Mouse (Mus musculus) intestine, embryonic 14.5 days (tissue): ENCODE measurements around the gene Utrn. TPM values are rescaled to one million over a fixed set of nuclear protein-coding genes. Genes with fewer than 3 reads are reported as not detected.

Source experiments
- ATAC-seq: fragments of 200-750 bp; cut with Nextera tagmentation; replicated peaks from 2 replicates; pipeline ENCODE4 v1.8.0; 2017; ENCODE audit warnings: low read depth, moderate number of reproducible peaks, moderate TSS enrichment, moderate library complexity; ENCODE audit not compliant: low FRiP score, low TSS enrichment
- DNase-seq: peaks from one replicate; pipeline ENCODE4 v3.0.0-alpha.2; 2018; ENCODE audit warnings: low spot score
- H3K27ac ChIP-seq: fragments of 300-500 bp; sonication (generic); 2 replicates; pipeline ENCODE4 v1.5.1; 2014; ENCODE audit warnings: low read depth, mild to moderate bottlenecking, control low read depth
- H3K27me3 ChIP-seq: fragments of 300-500 bp; sonication (generic); replicated peaks from 2 replicates; pipeline ENCODE4 v1.6.1; 2014; ENCODE audit warnings: low read length, control low read depth; ENCODE audit not compliant: control insufficient read depth, insufficient read depth
- H3K36me3 ChIP-seq: fragments of 300-500 bp; sonication (generic); 2 replicates; pipeline ENCODE4 v1.6.1; 2014; ENCODE audit warnings: low read length, control low read depth; ENCODE audit not compliant: control insufficient read depth, insufficient read depth
- H3K4me1 ChIP-seq: fragments of 300-500 bp; sonication (generic); replicated peaks from 2 replicates; pipeline ENCODE4 v1.6.1; 2014; ENCODE audit warnings: low read length, control low read depth, mixed read lengths; ENCODE audit not compliant: control insufficient read depth, insufficient read depth
- H3K4me2 ChIP-seq: fragments of 300-500 bp; sonication (generic); 2 replicates; pipeline ENCODE4 v1.6.1; 2014; ENCODE audit warnings: low read length
- H3K4me3 ChIP-seq: fragments of 300-500 bp; sonication (generic); 2 replicates; pipeline ENCODE4 v1.5.1; 2014; ENCODE audit warnings: low read depth, low read length, control low read depth, mixed read lengths
- H3K9ac ChIP-seq: fragments of 300-500 bp; sonication (generic); 2 replicates; pipeline ENCODE4 v1.6.1; 2014; ENCODE audit warnings: mild to moderate bottlenecking, low read length
- H3K9me3 ChIP-seq: fragments of 300-500 bp; sonication (generic); 2 replicates; pipeline ENCODE4 v1.6.1; 2016; ENCODE audit warnings: low read length, control low read depth; ENCODE audit not compliant: control insufficient read depth
- WGBS: fragments of 180-500 bp; shearing (Covaris S2); extraction: QIAGEN DNeasy Blood & Tissue Kit; methylation state at CpG from one replicate; pipeline ENCODE4 v1.1.7; 2014; 5-methylcytosine and 5-hydroxymethylcytosine counted together
- polyA plus RNA-seq: library from polyadenylated mRNA; unstranded; fragments of >200 nt; fragmentation: Nextera tagmentation; extraction: Ambion mirVana; gene quantifications from 2 replicates; pipeline ENCODE4 v1.2.1, GENCODE M21; 2014

Gene Utrn
- polyA plus RNA-seq, 1 experiment from 2014 or later = 55.1 TPM

DNA sequence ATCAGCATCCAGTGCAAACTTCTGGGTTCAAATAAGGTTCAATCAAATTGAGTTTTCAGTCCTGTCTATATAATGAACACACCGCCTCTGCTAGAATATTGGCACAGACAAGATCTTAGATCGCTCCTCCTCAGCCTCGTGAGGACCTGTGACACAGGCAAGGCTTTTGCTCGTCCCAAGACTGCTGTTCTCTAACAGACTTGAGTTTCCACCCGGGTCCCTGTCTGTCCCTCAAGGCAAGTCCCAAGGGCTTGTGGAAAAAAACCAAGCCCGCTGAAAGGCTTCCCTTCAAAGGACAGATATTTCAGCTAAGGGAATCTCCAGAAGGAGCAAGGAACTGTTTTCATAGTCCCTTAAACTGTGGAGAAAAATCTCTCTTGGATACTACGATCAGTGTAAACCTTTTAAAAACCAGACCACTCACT lies 16.0 kb downstream of the Utrn start:
- Histone ChIP-seq H3K4me1 (no peaks in the 10 kb centered on the region), H3K4me2 (peak overlapping the region; percentile 16; the same call in 1 of the 2 replicates), H3K9ac (no peak overlapping the region), H3K36me3 (no peaks in the 10 kb centered on the region), H3K4me3 (no peak overlapping the region), H3K9me3 (no peaks in the 10 kb centered on the region), H3K27ac (peak overlapping the region; percentile 19), H3K27me3 (no peaks in the 10 kb centered on the region)
- 50% methylated on average over 7 of the region's 7 CpGs for WGBS
- ATAC-seq = 0 out of 2 replicates have a peak, but pooled peaks have one; percentile 16
- no peak for DNase-seq

DNA sequence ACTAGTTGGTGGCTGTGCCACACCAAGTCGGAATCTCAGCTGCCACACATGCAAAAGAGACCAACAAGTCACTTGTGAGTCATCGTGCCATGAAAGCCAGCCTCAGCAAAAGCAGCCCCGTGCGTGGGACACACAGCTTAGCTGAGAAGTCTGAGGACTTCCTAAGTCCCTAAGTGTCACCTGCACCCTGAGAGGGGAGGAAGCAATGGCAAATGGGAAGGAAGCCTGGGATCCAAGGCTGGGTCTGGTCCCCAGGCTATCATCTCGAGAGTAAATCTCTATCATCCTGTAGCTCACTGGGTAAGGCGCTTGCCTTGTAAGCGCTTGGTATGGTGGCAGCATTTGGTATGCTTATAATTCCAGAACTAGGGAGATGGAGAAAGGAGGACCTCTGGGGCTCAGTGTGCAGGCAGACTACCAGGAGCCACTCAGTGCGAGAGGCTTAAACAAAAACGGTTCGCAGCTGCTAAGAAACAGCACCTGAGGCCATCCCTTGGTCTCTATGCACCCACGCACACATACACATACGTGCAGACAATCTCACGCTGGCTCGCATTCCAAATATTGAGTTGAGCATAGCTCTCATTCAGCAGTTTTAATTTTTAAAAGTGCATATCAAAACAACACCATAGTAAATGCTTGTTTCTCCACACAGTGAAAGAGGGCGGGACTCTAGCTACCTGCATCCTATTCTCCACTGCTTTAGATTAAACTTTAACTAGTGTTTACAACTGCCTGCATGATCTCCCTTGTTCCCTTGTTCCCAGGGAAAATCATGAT lies 16.6 kb downstream of the Utrn start:
- Histone ChIP-seq H3K27me3 (no peaks in the 10 kb centered on the region), H3K4me3 (no peak overlapping the region), H3K36me3 (no peaks in the 10 kb centered on the region), H3K27ac (no peak overlapping the region), H3K4me1 (no peaks in the 10 kb centered on the region), H3K9me3 (no peaks in the 10 kb centered on the region), H3K9ac (no peak overlapping the region), H3K4me2 (peak overlapping the region; percentile 16)
- 77% methylated on average over 15 of the region's 15 CpGs for WGBS
- peak; percentile 56 for DNase-seq
- peak; percentile 76 for ATAC-seq

DNA sequence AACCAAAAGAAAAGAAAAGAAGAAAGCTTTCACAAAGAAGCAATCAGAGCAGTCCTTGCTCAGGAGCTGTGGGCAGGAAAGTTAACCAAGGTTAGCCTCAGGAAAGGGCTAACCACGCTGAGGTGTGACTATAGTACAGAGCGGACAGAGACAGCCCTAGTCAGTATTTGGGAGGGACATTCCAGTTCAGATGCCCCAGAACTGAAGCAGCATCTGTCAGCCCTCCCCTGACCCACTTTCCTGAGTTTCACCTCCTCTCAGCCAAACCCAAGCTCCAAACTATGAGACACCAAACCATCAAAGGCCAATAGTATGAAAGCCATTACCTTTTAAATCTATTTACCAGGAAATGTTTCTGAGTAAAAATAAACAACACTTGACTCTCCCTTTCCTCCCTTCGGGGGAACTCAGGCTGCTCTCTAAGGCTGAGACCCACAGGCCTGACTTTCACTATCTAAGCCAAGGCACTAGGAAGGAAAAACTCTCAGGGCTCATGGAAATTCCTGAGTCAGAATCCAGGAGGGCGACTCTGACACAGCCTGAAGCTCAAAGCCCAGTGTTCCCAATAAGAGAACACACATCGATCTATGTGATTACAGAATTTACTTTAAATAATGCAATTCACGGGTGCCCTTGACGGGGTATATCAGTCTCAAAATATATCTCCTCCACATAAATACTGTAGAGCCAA lies 18.2 kb downstream of the Utrn start:
- H3K36me3 ChIP-seq = no peaks in the 10 kb centered on the region
- no peak overlapping the region for H3K27ac ChIP-seq
- 74% methylated on average over 7 of the region's 7 CpGs for WGBS
- H3K9me3 ChIP-seq = no peaks in the 10 kb centered on the region
- H3K4me1 ChIP-seq = no peaks in the 10 kb centered on the region
- no peak overlapping the region for H3K4me3 ChIP-seq
- no peaks in the 10 kb centered on the region for H3K27me3 ChIP-seq
- H3K4me2 ChIP-seq = no peak overlapping the region
- no peak for DNase-seq
- H3K9ac ChIP-seq = no peak overlapping the region
- no peak for ATAC-seq

DNA sequence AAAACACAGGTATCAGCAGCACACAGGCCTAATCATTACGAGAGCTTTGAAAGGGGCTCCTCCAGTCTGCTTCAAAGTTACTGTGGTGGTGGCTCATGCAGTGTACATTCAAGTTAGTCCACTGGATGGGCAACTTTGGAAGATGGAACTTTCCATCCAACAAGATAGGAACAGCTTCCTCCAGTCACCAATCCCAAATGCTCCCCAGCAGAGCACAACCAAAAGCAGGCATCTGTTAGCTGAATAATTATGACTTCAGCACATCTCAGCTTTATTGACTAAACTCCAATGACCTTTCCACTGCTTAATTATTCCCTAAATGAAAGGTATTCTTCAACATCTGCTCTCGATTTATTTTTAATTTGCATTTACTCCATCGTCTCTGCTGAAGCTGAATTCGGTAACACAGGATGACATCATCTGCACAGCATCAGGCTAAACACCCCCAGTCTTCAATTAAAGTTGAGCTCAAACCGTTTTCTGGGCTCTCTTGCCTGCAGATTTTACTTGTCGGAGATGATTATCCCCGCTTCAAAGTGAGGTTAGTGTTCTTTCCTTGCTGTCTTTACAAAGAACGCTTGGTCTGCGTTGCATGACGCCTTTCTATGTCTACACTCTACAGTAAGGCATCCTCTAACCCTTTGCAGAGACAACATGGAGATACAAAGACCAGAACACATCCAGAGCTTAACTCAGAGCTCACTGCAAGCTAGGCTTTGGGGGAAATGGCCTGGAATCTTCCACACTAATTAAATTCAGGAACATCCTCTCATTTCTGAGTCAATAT lies 20.6 kb downstream of the Utrn start:
- no peak overlapping the region for H3K27ac ChIP-seq
- no peaks in the 10 kb centered on the region for H3K27me3 ChIP-seq
- no peak for ATAC-seq
- H3K4me2 ChIP-seq = no peak overlapping the region
- H3K36me3 ChIP-seq = no peaks in the 10 kb centered on the region
- no peaks in the 10 kb centered on the region for H3K9me3 ChIP-seq
- 79% methylated on average over 10 of the region's 10 CpGs for WGBS
- no peak overlapping the region for H3K9ac ChIP-seq
- DNase-seq = no peak
- no peak overlapping the region for H3K4me3 ChIP-seq
- no peaks in the 10 kb centered on the region for H3K4me1 ChIP-seq

DNA sequence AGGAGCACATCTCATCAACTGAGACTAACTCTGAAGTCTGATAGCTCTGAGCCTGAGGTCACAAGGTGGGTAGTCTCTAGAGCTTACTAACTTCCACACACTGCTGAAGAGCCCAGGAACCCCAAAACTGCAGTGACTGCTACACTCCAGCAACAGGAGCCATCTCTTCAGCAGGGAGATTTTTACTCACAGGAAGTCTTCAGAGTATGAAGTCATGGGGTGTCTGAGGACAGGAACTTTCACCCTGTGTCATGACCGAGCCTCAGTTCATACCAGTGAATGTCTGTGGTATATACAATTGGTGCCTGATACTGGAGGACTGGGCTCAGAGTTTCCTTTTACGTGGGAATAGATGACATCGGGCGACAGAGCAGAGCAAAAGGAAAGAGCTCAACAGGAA lies 26.6 kb downstream of the Utrn start:
- WGBS = 83% methylated on average over 4 of the region's 4 CpGs

DNA sequence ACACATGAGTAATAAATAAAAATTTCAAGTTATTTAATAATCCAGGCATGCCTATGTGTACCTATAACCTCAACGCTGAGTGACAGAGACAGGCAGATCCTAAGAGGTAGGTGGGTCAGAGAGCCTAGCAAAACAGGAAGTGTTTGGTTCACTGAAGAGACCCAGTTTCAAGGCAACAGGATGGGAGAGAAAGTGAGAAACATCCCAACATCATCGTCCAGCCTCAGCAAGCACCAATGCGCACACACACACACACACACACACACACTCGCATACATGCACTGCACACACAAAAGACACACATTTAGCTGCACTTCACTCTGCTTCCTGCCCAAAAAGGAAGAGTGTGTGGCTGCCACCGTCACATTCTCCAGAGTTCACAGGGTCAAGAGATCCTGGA lies 27.7 kb downstream of the Utrn start:
- no peaks in the 10 kb centered on the region for H3K4me1 ChIP-seq
- WGBS = 65% methylated on average over 5 of the region's 5 CpGs
- no peak overlapping the region for H3K4me2 ChIP-seq
- H3K27me3 ChIP-seq = no peaks in the 10 kb centered on the region
- no peak overlapping the region for H3K27ac ChIP-seq
- no peaks in the 10 kb centered on the region for H3K9me3 ChIP-seq
- ATAC-seq (no peak), DNase-seq (no peak)
- H3K36me3 ChIP-seq = no peaks in the 10 kb centered on the region
- no peak overlapping the region for H3K4me3 ChIP-seq
- H3K9ac ChIP-seq = no peak overlapping the region

More for the DNA sequence above, 26.6 kb downstream of the Utrn start:
- no peaks in the 10 kb centered on the region for H3K36me3 ChIP-seq
- H3K4me2 ChIP-seq = no peak overlapping the region
- no peak overlapping the region for H3K27ac ChIP-seq
- H3K27me3 ChIP-seq = no peaks in the 10 kb centered on the region
- H3K9ac ChIP-seq = no peak overlapping the region
- H3K9me3 ChIP-seq = no peaks in the 10 kb centered on the region
- no peaks in the 10 kb centered on the region for H3K4me1 ChIP-seq
- DNase-seq (no peak), ATAC-seq (no peak)
- no peak overlapping the region for H3K4me3 ChIP-seq

DNA sequence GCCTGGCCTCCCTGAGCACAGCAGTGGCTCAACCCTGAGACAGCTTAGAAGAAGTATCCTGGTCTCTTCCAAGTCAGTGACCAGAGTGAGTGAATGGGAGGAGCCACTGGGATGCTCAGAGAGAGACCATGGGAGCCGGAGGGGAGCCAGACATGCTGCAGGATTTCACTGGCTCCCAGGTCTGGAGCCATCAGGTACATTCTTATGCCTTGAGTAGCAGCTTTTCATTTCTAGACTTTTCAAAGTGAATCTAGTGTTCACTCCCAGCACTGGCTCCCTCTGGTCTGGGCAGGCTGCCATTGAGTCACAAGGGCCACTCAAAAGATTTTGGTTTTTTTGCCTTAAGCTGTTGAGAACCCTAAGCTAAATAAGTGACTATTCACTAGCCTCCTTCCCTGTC lies 31.5 kb downstream of the Utrn start:
- Histone ChIP-seq H3K27me3 (no peaks in the 10 kb centered on the region), H3K9me3 (no peaks in the 10 kb centered on the region), H3K4me3 (no peak overlapping the region), H3K9ac (no peak overlapping the region), H3K4me1 (no peaks in the 10 kb centered on the region), H3K27ac (no peak overlapping the region), H3K4me2 (no peak overlapping the region), H3K36me3 (no peaks in the 10 kb centered on the region)
- ATAC-seq (no peak), DNase-seq (no peak)
- WGBS = 75% methylated on average over 1 of the region's 1 CpGs

DNA sequence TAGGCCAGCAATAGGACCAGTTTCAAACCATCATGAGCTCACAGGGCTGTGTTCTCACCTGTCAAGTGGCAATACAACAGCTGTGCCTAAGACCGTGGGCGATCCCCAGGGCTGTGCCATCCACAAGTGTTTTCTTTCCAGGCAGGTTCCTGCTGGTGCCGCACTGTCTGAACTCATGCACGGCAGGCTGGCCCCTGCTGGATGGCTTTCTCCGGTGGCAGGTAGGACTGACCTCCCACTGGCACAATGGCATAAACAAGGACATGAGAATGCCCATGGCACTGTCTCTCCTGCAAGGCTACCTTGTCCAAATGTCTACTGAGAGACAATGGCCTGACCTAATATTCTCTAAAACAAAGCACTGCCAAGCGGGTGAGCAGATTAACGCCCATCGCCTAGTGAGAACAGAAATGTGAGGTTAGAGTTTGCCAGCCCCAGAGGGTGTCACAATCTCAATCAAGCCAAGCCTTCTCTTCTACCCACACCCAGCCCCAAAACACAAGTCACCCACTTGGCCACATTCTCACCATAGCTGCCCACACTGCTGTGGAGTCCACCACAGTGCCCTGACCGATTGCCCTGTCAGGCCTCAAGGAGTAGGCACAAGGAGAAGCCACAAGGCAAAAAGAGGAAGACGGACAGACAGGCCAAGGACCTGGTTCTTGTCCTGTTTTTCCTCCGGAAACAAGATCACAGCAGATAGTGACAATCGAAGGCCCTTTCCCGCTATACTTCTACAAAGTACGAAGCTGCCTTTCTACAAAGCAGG lies 32.9 kb downstream of the Utrn start:
- 88% methylated on average over 14 of the region's 14 CpGs for WGBS

More for the DNA sequence above, 32.9 kb downstream of the Utrn start:
- H3K36me3 ChIP-seq = no peaks in the 10 kb centered on the region
- DNase-seq (no peak), ATAC-seq (no peak)
- no peaks in the 10 kb centered on the region for H3K4me1 ChIP-seq
- no peak overlapping the region for H3K4me2 ChIP-seq
- H3K27me3 ChIP-seq = no peaks in the 10 kb centered on the region
- H3K9me3 ChIP-seq = no peaks in the 10 kb centered on the region
- H3K4me3 ChIP-seq = no peak overlapping the region
- H3K27ac ChIP-seq = no peak overlapping the region
- no peak overlapping the region for H3K9ac ChIP-seq
